Mouse (Mus musculus): ENCODE data around the gene Hpse2. TPM values are rescaled to one million over a fixed set of nuclear protein-coding genes. Genes with fewer than 3 reads are reported as not detected.

Hpse2 gene
- polyA plus RNA-seq, 1 experiment = 0.05 TPM

GRCm38 (mm10) chr19:42746702-42747101, 641.5 kb downstream of the Hpse2 start:
- DNase-seq = no peak
- peaks cover 14% of the 10 kb centered on the region for H3K4me1 ChIP-seq (ENCODE audit: control insufficient read depth, insufficient read depth, low read length)
- H3K27ac ChIP-seq (ENCODE audit: insufficient read depth, low read depth, low read length) = no peak overlapping the region
- 95% methylated on average over 8 of the region's 8 CpGs for WGBS
- H3K27me3 ChIP-seq (replicated peaks; ENCODE audit: control insufficient read depth, insufficient read depth, low read length) = no peaks in the 10 kb centered on the region
- no peaks in the 10 kb centered on the region for H3K36me3 ChIP-seq (ENCODE audit: control insufficient read depth, insufficient read depth, low read length)
- no peak for TF ChIP-seq POLR2A (IDR thresholded peaks at IDR 0.05; ENCODE audit: low read depth, low read length)
- no peak for TF ChIP-seq CTCF (conservative IDR thresholded peaks at IDR 0.05; ENCODE audit: insufficient read depth, insufficient read length, low read depth, low read length)
- H3K4me3 ChIP-seq (ENCODE audit: insufficient read depth, low read depth, low read length) = no peak overlapping the region

- no peaks in the 10 kb centered on the region for H3K36me3 ChIP-seq (ENCODE audit: control insufficient read depth, insufficient read depth, low read length)
- WGBS = 66% methylated on average over 4 of the region's 4 CpGs
- no peaks in the 10 kb centered on the region for H3K27me3 ChIP-seq (replicated peaks; ENCODE audit: control insufficient read depth, insufficient read depth, low read length)
- DNase-seq = no peak
- no peak for TF ChIP-seq POLR2A (IDR thresholded peaks at IDR 0.05; ENCODE audit: low read depth, low read length)
- no peak for TF ChIP-seq CTCF (conservative IDR thresholded peaks at IDR 0.05; ENCODE audit: insufficient read depth, insufficient read length, low read depth, low read length)
- no peak overlapping the region for H3K27ac ChIP-seq (ENCODE audit: insufficient read depth, low read depth, low read length)
- H3K4me3 ChIP-seq (ENCODE audit: insufficient read depth, low read depth, low read length) = no peak overlapping the region
- H3K4me1 ChIP-seq (ENCODE audit: control insufficient read depth, insufficient read depth, low read length) = peaks cover 11% of the 10 kb centered on the region
These were observed 642.3 kb downstream of the Hpse2 start for GRCm38 (mm10) chr19:42745869-42746224.

DNA sequence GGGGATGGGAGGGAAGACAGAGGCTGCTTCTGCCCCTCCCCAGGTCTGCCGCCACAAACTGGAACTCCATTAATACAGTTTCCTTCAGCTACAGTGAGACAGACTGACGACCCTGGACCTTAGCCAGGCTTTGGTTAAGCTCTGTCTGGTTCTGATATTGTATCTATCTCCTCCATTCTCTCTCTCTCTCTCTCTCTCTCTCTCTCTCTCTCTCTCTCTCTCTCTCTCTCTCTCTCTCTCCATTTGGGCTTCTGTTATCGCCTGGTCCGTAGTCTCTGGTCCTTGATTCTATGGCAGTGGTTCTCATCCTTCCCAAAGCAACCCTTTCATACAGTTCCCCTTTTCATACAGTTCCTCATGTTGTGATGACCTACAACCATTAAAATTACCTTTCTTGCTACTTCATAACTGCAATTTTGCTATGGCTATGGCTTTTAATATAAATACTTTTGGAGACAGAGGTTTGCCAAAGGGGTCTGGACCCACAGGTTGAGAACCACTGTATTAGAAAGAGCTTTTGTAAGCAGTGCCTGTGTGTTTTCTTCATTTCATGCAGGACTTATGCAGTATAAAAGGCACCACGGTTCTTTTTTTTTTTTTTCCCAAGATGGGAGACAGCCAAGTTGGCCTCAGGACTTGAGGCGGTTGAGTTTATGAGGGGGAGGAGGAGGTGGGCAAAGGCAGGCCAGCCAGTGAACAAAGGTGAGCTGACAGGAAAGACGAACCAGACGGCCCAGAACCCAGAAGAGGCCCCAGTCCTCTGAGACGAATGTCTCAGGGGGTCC, 642.9 kb downstream of the Hpse2 start:
- no peak for TF ChIP-seq CTCF (conservative IDR thresholded peaks at IDR 0.05; ENCODE audit: insufficient read depth, insufficient read length, low read depth, low read length)
- no peak for TF ChIP-seq POLR2A (IDR thresholded peaks at IDR 0.05; ENCODE audit: low read depth, low read length)
- Histone ChIP-seq H3K27ac (ENCODE audit: insufficient read depth, low read depth, low read length) (no peak overlapping the region), H3K27me3 (replicated peaks; ENCODE audit: control insufficient read depth, insufficient read depth, low read length) (no peaks in the 10 kb centered on the region), H3K4me1 (ENCODE audit: control insufficient read depth, insufficient read depth, low read length) (peaks cover 9% of the 10 kb centered on the region; the same call in 1 of the 2 replicates), H3K4me3 (ENCODE audit: insufficient read depth, low read depth, low read length) (no peak overlapping the region), H3K36me3 (ENCODE audit: control insufficient read depth, insufficient read depth, low read length) (no peaks in the 10 kb centered on the region)
- no peak for DNase-seq
- WGBS = 53% methylated on average over 9 of the region's 9 CpGs

GRCm38 (mm10) chr19:42744162-42744586, 644.0 kb downstream of the Hpse2 start:
- Histone ChIP-seq H3K27me3 (replicated peaks; ENCODE audit: control insufficient read depth, insufficient read depth, low read length) (no peaks in the 10 kb centered on the region), H3K4me1 (ENCODE audit: control insufficient read depth, insufficient read depth, low read length) (peaks cover 4% of the 10 kb centered on the region; the same call in 1 of the 2 replicates), H3K27ac (ENCODE audit: insufficient read depth, low read depth, low read length) (no peak overlapping the region), H3K36me3 (ENCODE audit: control insufficient read depth, insufficient read depth, low read length) (no peaks in the 10 kb centered on the region), H3K4me3 (ENCODE audit: insufficient read depth, low read depth, low read length) (no peak overlapping the region)
- WGBS = 24% methylated on average over 4 of the region's 4 CpGs
- TF ChIP-seq CTCF (conservative IDR thresholded peaks at IDR 0.05; ENCODE audit: insufficient read depth, insufficient read length, low read depth, low read length) (peak; percentile 89), POLR2A (IDR thresholded peaks at IDR 0.05; ENCODE audit: low read depth, low read length) (no peak)
- peak; percentile 59 for DNase-seq

DNA sequence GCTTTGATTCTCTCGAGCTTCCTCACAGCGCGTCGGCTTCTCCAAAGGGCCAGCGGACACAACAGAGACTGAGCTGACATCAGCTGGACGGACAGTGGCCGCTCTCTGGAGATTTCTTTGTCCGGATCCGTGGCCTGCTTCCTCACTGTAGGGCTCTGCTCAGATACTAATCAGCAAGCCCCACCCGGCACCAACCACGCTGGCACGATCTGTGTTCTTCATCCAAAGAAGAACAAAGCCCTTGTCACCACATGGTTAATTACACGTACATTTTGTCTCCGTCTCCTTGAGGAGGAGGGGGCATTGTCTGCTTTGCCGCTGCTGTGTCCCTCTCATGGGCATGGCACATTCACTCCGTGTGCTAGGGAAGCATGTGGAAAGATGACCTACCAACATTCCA, 644.9 kb downstream of the Hpse2 start:
- WGBS = 78% methylated on average over 16 of the region's 16 CpGs
- Histone ChIP-seq H3K4me1 (ENCODE audit: control insufficient read depth, insufficient read depth, low read length) (peaks cover 4% of the 10 kb centered on the region; the same call in 1 of the 2 replicates), H3K36me3 (ENCODE audit: control insufficient read depth, insufficient read depth, low read length) (no peaks in the 10 kb centered on the region), H3K27me3 (replicated peaks; ENCODE audit: control insufficient read depth, insufficient read depth, low read length) (no peaks in the 10 kb centered on the region), H3K4me3 (ENCODE audit: insufficient read depth, low read depth, low read length) (no peak overlapping the region), H3K27ac (ENCODE audit: insufficient read depth, low read depth, low read length) (no peak overlapping the region)
- no peak for DNase-seq
- TF ChIP-seq POLR2A (IDR thresholded peaks at IDR 0.05; ENCODE audit: low read depth, low read length) (no peak), CTCF (conservative IDR thresholded peaks at IDR 0.05; ENCODE audit: insufficient read depth, insufficient read length, low read depth, low read length) (no peak)

DNA sequence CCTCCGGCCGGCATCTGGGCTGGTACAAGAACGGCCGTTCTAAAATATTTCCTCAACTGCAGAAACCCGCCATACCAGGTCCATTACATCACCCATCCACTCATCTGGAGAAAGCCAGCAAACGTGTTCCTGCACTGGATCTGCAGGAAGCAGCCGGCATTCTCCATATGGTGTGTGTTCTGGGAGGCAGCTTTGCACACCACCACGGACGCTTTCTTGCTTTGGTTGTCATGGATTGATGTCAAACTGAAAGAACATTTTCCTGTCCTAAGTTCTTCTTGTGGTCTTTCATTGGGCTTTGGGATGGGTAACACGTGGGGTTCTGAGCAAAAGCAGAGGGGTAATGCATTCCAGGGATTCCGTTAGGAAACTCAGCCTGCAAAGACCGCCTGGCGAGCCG, 646.3 kb downstream of the Hpse2 start:
- Histone ChIP-seq H3K36me3 (ENCODE audit: control insufficient read depth, insufficient read depth, low read length) (no peaks in the 10 kb centered on the region), H3K27me3 (replicated peaks; ENCODE audit: control insufficient read depth, insufficient read depth, low read length) (no peaks in the 10 kb centered on the region), H3K4me1 (ENCODE audit: control insufficient read depth, insufficient read depth, low read length) (peaks cover 4% of the 10 kb centered on the region; the same call in 1 of the 2 replicates), H3K27ac (ENCODE audit: insufficient read depth, low read depth, low read length) (no peak overlapping the region), H3K4me3 (ENCODE audit: insufficient read depth, low read depth, low read length) (no peak overlapping the region)
- WGBS = 69% methylated on average over 14 of the region's 14 CpGs
- TF ChIP-seq CTCF (conservative IDR thresholded peaks at IDR 0.05; ENCODE audit: insufficient read depth, insufficient read length, low read depth, low read length) = no peak
- no peak for TF ChIP-seq POLR2A (IDR thresholded peaks at IDR 0.05; ENCODE audit: low read depth, low read length)
- DNase-seq = no peak

DNA sequence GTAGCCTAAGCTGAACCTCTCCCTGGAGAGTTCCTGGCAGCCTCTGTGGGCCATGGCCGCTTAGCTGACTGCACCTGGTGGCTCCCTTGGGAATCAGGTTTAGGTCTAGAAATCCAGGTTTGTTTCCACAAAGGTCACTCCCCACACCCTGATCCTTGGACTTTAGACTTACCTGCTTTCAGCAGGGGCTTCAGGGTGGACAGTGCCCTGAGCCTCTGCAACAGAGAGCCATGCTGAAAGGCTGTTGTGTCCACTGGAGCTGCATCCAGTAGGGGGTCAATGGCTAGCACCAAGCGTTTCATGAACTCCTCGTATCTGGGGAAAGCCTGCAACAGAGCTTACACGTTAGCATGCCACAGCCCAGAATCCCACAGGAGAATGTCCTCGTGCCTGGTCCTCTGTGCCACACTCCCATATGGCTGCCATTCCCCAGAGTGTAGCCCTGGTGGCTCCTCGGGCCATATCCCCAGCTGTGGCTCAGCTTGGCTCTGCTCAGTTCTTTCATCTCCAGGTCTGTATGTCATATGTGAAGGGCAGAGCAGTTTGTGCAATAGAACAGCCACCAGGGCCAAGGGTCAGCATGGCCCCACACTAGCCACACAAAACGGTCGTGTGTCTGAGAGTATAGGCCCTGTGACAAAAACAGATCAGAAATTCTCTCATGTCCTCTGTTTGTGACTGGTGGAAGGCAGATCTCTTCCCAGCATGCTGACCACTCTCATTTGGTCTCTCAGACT, 647.8 kb downstream of the Hpse2 start:
- H3K27ac ChIP-seq (ENCODE audit: insufficient read depth, low read depth, low read length) = no peak overlapping the region
- no peaks in the 10 kb centered on the region for H3K36me3 ChIP-seq (ENCODE audit: control insufficient read depth, insufficient read depth, low read length)
- TF ChIP-seq POLR2A (IDR thresholded peaks at IDR 0.05; ENCODE audit: low read depth, low read length) (no peak), CTCF (conservative IDR thresholded peaks at IDR 0.05; ENCODE audit: insufficient read depth, insufficient read length, low read depth, low read length) (no peak)
- peak; percentile 31 for DNase-seq
- H3K4me3 ChIP-seq (ENCODE audit: insufficient read depth, low read depth, low read length) = no peak overlapping the region
- 75% methylated on average over 8 of the region's 8 CpGs for WGBS
- H3K27me3 ChIP-seq (replicated peaks; ENCODE audit: control insufficient read depth, insufficient read depth, low read length) = no peaks in the 10 kb centered on the region
- H3K4me1 ChIP-seq (ENCODE audit: control insufficient read depth, insufficient read depth, low read length) = peaks cover 4% of the 10 kb centered on the region; the same call in 1 of the 2 replicates

Data from kidney, adult 2 months (tissue).